Mouse (Mus musculus) neural tube, embryonic 10.5 days (tissue): ENCODE measurements at regions not wholly inside any gene's neighbourhood (a gene's known extent, or its start where the extent isn't known, plus 50 kb on each side); places are given as distances from the start of the nearest gene placed in this dataset.

ENCODE experiments used
- DNase-seq: peaks from one replicate; pipeline ENCODE4 v3.0.0-alpha.2; 2017; ENCODE audit warnings: low spot score; ENCODE audit errors: extremely low spot score

DNA sequence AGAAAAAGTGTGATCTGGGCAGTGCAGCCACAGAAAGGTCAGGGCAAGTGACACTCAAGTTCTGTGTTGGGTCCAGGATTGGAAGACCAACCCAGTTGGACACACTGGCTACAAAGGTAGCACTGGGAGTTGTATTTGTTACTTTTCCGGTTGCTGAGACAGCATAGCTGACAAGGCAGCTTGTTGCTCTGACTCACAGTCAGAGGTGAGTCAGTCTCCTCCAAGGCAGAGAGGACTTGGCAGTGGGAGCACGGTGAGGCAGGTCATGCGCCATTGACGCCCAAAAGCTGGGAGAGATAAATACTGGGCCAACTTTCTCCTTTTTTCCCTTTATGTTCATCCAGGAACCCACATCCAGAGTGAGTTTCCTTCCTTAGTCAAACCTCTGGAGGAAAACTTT lies 88.4 kb downstream of the Zfp706 start:
- no peak for DNase-seq

DNA sequence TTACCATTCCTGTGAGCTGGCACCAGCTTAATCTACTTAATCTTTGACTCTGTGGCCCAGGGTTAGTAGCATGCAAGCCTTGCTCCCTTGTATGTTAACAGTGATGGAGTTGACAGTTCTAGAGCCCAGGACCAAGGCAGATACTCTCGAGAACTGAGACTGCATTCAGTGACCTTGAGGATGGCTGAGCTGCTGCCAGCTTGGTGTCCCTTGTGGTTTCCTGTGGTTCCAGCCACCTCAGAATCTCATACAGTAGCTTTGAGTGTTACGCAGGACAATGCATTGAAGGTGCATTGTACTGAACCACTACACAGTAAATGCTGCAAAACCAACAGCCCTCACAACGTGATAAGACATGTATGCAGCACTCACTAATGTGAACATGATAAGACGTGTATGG lies 90.6 kb downstream of the Zfp706 start:
- no peak for DNase-seq

DNA sequence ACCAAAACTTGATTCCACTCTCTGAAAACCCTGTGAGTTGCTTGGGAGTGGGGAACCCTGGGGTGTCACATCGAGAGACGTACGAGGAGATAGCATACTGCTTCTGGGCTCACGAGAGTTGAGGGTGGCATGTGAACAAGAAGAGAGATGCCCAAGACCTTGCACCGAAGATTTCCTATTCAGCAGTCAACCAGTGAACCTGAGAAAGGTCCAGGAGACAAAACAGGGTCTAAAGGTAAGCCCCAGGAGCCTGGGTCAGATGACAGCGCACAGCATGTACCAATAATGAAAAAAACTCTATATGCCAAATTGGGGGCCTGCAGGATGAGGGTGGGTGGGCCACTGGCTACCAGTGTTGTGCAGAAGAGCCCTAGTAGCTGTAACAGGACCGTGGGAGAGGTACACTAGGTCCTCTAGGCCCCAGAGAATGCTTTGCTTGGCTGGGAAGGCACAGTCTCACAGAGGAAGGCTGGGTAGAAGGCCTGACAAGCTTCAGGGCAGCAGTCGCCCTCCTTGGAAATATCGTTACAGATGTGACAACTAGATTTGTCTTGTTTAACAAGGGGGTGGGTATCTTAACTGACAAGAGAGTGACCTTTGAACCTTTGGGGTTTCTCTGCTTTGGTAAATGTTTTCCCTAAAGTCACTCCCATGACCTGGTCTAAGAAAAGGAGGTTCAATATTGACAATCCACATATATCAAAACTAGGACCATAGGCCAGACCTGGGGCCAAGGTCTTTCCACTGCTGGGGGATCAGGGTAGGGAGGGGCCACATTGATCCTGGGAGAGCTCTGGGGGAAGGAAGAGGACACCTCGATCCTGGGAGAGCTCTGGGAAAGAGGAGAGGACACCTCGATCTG lies 93.1 kb downstream of the Zfp706 start:
- no peak for DNase-seq

DNA sequence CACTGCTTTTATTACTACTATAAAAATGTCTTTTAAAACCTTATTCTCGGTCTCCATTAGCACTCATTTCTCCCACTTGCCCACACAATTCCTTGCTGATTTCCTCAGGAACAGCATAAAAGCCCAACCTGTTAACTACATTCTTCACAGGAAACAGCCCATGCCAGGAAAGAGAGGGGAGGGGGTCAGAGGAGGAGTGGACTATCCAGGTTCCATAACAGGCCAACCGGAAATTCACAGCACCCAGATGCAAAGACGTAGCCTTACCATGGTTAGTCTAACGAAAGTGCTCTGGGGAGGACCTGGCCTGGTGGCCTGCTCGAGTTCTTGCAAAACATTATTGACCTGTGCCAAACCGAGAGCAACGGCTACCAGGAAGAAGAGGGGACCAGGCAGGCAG lies 94.3 kb downstream of the Zfp706 start:
- no peak for DNase-seq

DNA sequence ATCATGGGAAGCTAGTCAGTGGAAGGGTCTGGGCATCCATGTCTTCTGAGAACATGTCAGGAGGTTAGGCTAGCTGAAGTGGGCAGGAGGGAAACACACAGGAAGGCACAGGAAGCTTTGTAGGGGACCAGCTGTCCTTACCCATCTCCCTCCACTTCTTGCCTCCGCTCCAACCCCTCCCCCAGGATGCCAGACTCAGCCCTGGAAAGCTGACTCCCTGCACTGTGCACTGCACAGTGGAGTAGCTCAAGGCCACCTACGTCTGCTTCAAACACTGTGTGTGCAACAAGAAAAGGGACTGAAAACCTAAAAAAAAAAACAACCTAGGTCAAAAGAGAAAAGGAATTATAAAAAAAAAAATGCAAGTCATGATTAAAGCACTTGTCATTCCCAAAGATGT lies 97.3 kb downstream of the Zfp706 start:
- DNase-seq = no peak

DNA sequence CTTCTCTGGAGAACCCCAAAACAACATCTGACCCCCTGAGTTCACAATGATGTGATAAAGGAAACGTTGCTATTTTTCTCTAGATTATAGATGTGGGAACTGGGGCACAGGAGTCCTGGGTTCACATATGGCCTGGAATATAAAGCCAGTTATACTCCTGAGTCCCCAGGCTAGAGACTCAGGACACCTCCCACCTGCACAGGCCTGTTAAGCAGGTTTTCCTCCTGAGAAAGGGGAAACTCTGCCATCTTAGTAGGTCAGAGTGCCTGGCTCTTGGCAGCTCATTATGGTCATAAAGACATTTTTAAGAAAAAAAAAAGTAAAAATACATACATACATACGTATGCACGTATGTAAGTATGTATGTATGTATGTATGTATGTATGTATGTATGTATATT lies 98.1 kb downstream of the Zfp706 start:
- DNase-seq = no peak

DNA sequence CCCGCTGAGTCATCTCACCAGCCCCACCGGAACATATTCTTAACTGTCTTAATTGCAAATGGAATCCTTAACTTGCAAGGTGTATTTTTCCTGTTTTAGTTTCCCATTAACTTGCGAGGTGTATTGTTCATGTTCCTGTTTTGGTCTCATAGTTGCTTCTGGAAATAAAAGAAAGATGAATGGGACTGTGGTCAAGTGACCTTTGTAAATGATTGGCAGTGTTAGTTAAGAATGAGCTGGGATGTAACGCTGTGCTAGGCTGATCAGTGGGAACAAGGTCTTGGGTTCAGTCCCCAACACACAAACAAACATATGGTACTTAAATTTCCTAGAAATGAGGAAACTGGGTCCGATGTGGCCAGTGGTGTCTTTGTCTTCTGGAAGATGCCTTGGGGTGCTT lies 100.8 kb downstream of the Zfp706 start:
- DNase-seq = no peak

DNA sequence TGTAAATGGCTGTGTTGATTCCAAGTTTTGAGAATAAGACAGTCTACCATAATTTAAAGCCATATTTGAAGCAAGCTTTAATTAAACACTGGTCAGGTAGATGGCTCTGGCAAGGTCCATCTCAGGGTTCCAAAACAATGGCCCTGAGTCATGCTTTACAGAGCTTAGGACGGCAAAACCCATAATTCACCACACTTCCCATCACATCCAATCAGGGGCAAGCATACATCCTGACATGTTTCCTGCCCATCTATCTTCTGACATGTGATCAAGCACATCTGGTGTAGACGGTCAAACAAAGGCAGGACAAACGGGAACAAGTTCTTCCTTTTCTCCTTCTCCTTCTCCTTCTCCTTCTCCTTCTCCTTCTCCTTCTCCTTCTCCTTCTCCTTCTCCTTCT lies 101.5 kb downstream of the Zfp706 start:
- DNase-seq = no peak

DNA sequence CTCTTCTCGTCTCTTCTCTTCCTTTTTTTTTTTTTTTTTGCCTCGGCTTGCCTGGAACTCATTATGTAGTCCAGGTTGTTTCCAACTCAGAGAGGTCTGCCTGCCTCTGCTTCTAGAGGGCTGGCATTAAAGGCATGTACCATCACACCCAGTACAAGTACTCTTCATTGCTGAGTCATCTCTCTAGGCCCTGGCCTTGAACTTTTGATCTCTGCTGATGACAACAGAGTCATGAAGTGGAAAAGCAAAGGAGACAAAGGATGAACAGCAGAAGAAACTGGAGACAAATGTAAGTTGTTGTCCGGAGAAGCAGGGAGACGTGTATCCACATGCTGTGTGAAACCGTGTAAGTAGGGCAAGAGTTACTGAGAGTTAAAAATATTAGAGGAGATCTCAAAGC lies 103.7 kb downstream of the Zfp706 start:
- no peak for DNase-seq

DNA sequence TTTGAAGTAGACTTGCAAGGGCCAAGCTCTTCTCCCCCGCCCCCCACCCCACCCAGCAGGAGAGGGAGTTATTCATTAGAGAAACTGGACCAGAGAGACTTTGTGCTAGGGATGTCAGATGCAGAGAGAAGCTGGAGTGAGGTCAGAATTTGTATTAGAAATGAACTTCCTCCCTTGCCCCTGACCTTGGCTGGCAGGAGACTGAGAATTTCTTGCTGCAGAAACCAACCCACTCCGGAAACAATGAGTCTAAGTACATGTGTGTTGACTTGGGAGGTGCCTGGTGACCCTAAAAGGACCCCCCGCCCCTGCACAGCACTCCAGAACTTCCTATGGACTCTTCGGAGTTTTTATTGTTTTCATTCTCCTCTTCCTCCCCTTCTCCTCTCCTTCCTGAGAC lies 104.3 kb downstream of the Zfp706 start:
- DNase-seq = no peak

DNA sequence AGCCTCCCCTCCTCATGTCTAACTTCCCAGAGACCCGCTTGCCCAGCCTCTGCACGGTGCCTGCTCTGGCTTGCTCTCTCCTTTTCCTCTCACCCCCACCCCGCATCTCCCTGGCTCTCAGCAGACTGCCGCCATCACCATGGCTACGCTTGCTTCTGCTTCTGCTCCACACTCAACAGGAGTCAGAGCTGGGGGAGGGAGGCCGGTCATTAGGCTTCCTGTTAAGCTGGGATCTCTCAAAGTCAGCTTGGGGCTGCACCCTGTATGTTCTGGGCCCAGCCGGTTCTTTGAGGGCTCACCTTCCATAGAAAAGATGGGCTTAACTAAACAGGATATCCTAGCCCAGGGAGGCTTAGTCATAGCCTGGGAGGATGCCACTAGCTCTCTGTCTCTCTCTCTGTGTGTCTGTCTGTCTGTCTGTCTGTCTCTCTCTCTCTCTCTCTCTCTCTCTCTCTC lies 105.7 kb downstream of the Zfp706 start:
- peak; percentile 58 for DNase-seq

DNA sequence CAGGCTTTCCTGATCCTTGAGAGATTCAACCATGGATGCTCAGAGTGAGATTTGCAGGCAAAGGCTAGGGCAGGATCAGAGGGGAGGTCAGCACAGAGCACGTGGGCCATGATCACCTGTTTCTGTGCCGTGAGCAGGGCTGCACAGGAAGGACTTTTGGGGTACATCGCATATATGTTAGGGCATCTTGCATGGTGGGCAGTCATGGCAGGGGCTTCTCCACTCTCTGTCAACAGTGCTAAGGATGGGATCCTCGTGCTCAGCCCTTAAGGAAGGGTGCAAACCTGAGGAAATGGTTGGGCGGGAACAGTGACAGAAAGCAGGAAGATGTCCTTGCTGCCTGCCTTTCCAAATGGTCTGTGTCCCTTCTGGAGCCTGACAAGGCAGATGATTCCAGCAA lies 106.2 kb downstream of the Zfp706 start:
- DNase-seq = no peak

DNA sequence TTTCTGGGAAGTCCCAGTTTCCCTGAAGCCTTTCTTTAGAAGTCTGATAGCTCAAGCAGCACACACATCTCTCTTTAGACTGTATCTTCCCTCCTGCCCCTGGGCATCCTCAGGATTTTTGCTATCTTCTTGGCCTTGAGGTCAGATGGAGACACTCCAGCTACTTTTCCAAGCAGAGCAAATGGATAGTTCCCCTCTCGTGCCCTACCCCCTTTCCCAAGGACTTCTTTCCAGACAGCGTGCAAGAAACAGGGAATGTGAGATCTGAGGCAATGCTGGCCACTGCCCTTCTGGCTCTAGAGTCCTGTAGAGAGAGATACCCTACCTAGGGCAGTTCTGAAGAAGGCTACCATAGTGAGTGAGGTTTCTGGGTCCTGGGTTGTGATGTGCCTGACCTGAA lies 106.6 kb downstream of the Zfp706 start:
- no peak for DNase-seq

DNA sequence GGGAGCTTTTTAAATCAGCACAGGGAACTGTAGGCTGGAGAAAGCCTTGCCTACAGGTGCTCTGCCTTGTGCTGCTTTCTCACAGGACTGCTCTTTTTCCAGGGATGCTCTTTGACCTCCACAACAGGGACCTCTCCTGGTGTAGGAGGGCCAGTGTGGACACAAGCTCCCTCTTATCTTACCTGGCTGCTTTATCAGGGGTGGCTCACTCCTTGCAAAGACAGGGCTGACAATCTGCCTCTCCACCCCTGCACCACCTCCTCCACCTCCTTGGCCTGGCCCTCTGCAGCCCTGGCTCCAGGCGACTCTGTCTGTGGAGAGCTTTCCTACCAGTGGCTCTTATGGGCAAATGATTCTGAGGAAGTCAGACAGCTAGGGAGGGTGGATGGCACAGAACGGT lies 107.7 kb downstream of the Zfp706 start:
- no peak for DNase-seq

DNA sequence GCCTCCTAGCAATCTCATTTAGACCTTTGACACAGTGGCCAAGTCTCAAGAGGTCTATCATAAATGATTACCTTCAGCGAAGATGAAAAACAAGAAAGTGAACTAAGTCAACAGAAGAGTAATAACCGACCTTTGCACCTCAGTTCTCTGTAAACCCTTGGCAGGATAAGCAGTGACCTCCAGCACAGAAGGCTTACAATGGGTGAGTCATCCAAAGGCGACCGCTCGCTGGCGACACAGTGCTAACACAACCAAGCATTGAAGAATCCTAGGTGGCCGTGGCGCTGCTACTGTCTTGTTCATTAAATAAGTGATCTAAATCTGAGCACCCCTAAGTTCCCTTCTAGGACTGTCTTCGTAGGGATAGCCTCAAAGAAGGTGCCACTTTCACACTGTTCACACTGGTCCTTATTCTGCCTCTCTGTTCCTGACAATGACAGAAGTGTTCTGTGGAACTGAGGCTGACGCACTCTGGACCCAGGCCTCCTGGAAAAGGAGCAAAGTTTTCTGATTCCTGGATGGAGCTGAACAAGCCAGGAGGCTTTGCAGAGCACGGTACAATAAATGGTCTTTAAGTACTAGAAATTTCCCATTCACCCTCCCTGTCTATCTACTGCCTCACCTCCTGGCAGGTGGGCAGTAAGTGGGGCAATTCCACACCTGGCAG lies 108.6 kb downstream of the Zfp706 start:
- no peak for DNase-seq

DNA sequence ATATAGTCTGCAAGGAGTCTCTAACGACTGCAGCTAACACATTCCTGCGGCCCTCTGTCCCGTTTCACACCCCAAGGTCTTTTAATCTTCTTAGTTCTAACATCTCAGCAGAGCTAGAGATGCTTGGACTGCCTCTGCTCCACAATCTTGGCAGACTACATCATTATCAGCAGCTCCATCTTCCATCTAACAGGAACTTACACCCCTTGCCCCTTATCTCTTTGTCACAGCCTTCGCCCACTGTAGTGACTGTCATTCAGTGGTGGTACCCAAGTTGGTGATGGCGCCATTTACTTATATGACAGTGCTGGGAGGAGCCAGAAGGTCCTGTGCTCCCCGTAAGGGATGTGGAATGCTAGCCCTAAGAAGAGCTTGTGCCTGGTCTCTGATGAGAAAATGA lies 109.2 kb downstream of the Zfp706 start:
- no peak for DNase-seq

DNA sequence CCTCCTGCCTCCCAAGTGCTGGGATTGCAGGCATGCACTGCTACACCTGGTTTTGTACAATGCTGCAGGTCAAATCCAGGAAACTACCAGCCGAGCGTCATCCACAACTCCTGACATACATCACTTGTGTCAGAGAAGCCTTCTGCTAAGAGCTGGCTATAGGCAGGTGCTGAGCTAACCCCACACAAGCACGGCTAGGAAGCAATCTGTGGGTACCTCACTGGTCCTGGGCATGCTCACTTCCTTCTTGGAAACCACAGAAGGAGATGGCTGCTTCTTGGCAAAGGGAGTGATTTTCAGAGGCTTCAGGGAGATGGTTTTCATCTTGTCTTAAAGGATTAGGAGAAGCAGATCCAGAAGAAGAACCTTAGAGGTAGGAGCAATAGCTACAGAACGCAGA lies 111.3 kb downstream of the Zfp706 start:
- no peak for DNase-seq

DNA sequence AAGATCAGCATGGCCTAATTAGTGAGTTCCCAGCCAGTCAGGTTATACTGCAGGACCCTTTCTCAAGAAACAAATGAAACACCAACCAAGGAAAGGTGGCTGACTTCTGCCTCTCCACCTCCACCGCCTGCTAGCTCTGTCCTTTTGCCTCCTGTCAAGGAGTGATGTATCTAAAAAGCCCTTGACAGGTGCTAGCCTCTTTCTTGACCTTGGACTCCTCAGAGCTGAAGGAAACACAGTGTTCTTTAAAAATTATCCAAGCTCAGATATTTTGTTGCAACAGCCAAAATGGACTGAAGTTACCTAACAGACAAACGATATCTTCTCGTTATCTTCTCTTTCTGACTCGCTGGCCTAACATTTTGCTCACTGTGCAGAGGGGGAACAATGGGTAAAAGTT lies 112.5 kb downstream of the Zfp706 start:
- DNase-seq = no peak

DNA sequence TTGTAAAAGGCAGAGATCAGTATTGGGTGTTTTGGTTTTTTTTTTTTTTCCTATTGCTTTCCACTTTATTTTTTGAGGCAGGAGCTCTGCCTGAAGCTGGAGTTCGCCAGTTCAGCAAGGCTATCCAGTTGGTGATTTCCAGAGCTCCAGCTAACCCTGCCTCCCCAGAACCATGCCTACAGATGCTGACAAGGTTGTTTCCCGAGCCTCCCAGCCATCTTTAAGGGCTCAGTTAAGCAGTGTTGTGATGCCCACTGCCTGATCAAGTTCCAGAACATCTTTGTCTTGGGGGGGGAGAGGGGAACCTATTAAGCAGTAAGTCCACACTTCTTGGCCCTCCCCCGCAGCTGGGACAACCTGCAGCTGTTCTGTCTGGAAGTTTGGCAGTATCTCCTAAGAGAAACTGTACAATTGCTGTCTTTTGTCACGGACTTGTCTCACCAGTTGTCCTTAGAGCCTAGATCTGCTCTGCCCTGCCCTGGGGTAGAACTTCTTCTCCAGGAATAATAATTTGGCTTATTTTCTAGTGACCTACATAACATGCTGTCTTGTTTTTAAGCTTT lies 114.1 kb downstream of the Zfp706 start:
- no peak for DNase-seq

DNA sequence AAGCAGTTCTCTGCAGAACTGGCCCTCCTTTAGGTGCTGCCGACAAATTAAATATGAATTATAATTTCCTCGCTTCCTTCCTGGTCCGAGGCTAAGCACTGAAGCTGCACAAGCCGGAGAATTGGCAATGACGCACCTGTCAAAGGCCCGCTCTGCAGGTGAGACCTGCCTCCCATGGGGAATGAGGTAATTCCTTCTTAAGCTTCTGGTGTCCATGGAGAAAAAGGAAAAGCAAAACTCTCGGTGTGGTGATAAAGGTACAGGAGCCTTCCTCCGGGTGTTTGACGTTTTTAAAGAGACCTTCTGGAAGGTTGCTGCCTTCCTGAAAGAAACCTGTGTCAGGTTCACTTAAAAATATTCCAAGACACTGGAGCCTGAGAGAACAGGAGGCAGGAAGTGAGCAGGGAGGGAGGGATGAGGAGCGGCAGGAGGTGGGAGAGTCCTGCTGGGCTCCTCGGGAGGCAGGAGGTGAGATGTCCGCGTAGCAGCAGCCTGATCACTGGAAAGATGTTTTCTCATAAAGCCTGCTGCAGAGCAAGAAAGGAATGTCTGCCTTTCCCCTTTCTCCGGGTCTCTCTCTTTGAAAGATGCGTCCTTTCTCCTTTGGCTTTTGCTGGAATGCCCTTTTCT lies 114.9 kb downstream of the Zfp706 start:
- DNase-seq = no peak

DNA sequence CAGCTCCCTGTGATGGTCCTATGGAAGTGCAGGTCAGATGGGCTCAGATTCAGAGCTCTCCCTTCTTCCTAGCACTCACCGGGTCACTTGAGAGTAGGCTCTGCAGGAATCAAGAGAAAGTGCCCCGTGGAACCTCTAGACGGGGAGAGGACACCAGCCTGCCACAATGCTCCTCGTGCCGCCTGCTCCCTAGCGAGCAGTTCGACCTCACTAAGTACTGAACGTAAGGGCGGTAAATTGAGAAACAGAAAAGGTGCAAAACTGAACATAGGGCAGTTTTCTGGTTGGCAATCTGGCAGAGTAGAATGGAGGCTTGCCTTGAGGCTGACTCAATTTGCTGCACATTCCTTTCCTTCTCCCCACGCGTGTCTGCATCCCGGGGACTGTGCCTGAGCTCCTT lies 115.7 kb downstream of the Zfp706 start:
- no peak for DNase-seq

DNA sequence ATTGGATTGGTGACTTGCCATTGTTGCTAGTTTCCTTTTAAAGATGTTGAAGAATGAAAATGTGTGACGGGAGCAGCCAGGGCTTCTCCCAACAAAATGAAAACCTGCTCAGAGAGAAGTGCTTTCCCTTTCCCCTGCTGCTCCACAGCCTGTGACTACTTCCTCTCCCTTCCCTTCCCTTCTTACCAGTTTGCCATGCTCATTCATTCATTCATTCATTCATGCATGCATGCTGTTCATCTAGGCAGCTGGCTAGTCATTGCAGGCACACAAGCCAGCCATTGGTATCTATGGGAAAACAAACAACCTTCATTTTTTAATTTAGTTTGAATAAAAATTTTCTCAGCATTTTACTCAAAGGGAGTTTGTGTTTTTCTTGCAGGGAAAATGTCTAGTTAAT lies 116.3 kb downstream of the Zfp706 start:
- no peak for DNase-seq
